ENCODE assay signal across 9 mouse cellular contexts in the genomic region with DNA sequence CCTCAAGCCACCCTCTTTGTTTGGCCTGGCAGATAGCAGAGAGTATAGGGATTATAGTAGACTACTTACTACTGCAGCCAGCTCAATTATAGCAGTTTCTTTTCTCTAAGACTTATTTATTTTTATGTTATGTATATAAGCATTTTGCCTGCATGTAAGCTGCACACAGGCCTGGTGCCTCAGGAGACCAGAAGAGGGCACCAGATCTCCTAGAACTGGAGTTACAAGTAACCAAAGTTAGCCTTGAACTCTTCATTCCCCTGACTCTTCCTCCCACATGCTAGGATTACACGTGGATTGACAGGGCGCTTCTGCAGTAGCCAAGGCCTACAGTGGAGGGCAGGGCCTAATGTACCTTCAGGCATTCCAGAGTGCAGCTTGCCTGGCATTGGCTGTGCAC.
DNase-seq lines count a peak whose midpoint lies in the region; ATAC-seq and TF ChIP-seq lines count a peak whose summit lies in the region.
"Had no signal": no experiment of that assay in that cellular context is flagged by ENCODE, and none has a peak within 500 bp of the region (broad histone marks: within the 10 kb centered on the region; RNA-seq: fewer than 3 reads in every experiment).

No protein-coding gene starts in this region.

- intact Hi-C loops in heart, adult 2 months (cut with DNase I): loop anchor here (5.0 kb wide), 1 partner anchor 101 kb away; no protein-coding TSS in a partner anchor
- intact Hi-C loops in heart, postnatal 36 days (cut with DNase I): loop anchor here (5.0 kb wide), 2 partner anchors 101 to 119 kb away; no protein-coding TSS in a partner anchor

- TF ChIP-seq EP300 in heart, adult 2 months (IDR thresholded peaks at IDR 0.05; ENCODE audit: insufficient read depth, low read depth, low read length): no peak

- WGBS in heart, adult 2 months: 46% methylated on average over 2 of the region's 2 CpGs
- WGBS in hindbrain, embryonic 16.5 days: 33% methylated on average over 2 of the region's 2 CpGs

- TF ChIP-seq POLR2A in heart, adult 2 months (IDR thresholded peaks at IDR 0.05; ENCODE audit: insufficient read depth, low read depth, low read length): no peak

- ATAC-seq in activated CD4-positive, CD25-positive, alpha-beta regulatory T cell, adult 4 months: peak; percentile 36
- peak; percentile 45; the same call in 1 of the 2 replicates for ATAC-seq in hindbrain, embryonic 16.5 days
- peak; percentile 49 for ATAC-seq in megakaryocyte-erythroid progenitor cell, adult 5-6 weeks (replicated peaks; ENCODE audit: low FRiP score, low TSS enrichment, poor library complexity, severe bottlenecking)
- ATAC-seq in erythroid progenitor cell, adult 5-6 weeks (replicated peaks; ENCODE audit: low FRiP score, poor library complexity, severe bottlenecking): no peak

- H3K27me3 ChIP-seq in heart, adult 2 months (ENCODE audit: control insufficient read depth, insufficient read depth, low read length): no peaks in the 10 kb centered on the region
- no peaks in the 10 kb centered on the region for H3K27me3 ChIP-seq in hindbrain, embryonic 16.5 days (replicated peaks; ENCODE audit: control insufficient read depth, insufficient read depth, low read length)
- H3K27me3 ChIP-seq: embryonic facial prominence, embryonic 15.5 days had no signal

- no peaks in the 10 kb centered on the region for H3K4me1 ChIP-seq in heart, adult 2 months (ENCODE audit: control insufficient read depth, insufficient read depth, low read length)
- no peaks in the 10 kb centered on the region for H3K4me1 ChIP-seq in hindbrain, embryonic 16.5 days (ENCODE audit: control insufficient read depth, insufficient read depth, low read depth, low read length)
- H3K4me1 ChIP-seq: embryonic facial prominence, embryonic 15.5 days had no signal

- H3K79me2 ChIP-seq in heart, adult 2 months (replicated peaks; ENCODE audit: control insufficient read depth, insufficient read depth, low read length): no peaks in the 10 kb centered on the region

- no peak overlapping the region for H3K4me2 ChIP-seq in hindbrain, embryonic 16.5 days (ENCODE audit: low read length)
- H3K4me2 ChIP-seq: embryonic facial prominence, embryonic 15.5 days had no signal

- H3K27ac ChIP-seq in heart, adult 2 months: no peak overlapping the region
- no peak overlapping the region for H3K27ac ChIP-seq in hindbrain, embryonic 16.5 days (ENCODE audit: low read depth, low read length)
- H3K27ac ChIP-seq: embryonic facial prominence, embryonic 15.5 days had no signal

- no peak for DNase-seq in heart, adult 2 months
- no peak for DNase-seq in heart, adult 9 months (ENCODE audit: low spot score in 2 of 2)
- peak; percentile 73 for DNase-seq in CD4-positive helper T cell, adult 2 months (ENCODE audit: low read depth, low spot score)
- DNase-seq in heart, postnatal 36 days: no peak

- no peaks in the 10 kb centered on the region for H3K9me3 ChIP-seq in hindbrain, embryonic 16.5 days (ENCODE audit: control insufficient read depth, low read length)
- H3K9me3 ChIP-seq: embryonic facial prominence, embryonic 15.5 days had no signal

- no peak overlapping the region for H3K9ac ChIP-seq in heart, adult 2 months (ENCODE audit: low read depth, low read length)
- no peak overlapping the region for H3K9ac ChIP-seq in hindbrain, embryonic 16.5 days (ENCODE audit: low read depth, low read length)
- H3K9ac ChIP-seq: embryonic facial prominence, embryonic 15.5 days had no signal

- TF ChIP-seq CTCF in heart, adult 2 months (IDR thresholded peaks at IDR 0.05): peak; percentile 53

- no peaks in the 10 kb centered on the region for H3K36me3 ChIP-seq in heart, adult 2 months (ENCODE audit: control insufficient read depth, insufficient read depth, low read length)
- H3K36me3 ChIP-seq in hindbrain, embryonic 16.5 days (ENCODE audit: control insufficient read depth, insufficient read depth, low read length): no peaks in the 10 kb centered on the region
- H3K36me3 ChIP-seq: embryonic facial prominence, embryonic 15.5 days had no signal

- no peak overlapping the region for H3K4me3 ChIP-seq in heart, adult 2 months
- H3K4me3 ChIP-seq in hindbrain, embryonic 16.5 days (ENCODE audit: low read length): no peak overlapping the region
- H3K4me3 ChIP-seq: embryonic facial prominence, embryonic 15.5 days had no signal
